Mouse (Mus musculus) erythroid progenitor cell, adult 5-6 weeks (primary cell): ENCODE data around the gene Msi1. TPM values are rescaled to one million over a fixed set of nuclear protein-coding genes. Genes with fewer than 3 reads are reported as not detected.

Source experiments
- ATAC-seq: replicated peaks from 2 replicates; pipeline ENCODE4 v1.8.0; 2016; ENCODE audit warnings: moderate number of reproducible peaks, mild to moderate bottlenecking, moderate TSS enrichment, inconsistent platforms; ENCODE audit not compliant: poor library complexity, low FRiP score, severe bottlenecking
- total RNA-seq, 2 experiments: library from RNA; stranded (forward) in 1 of 2; stranded (reverse) in 1 of 2; fragments of 150-400 nt in 1 of 2; fragments of 186-747, 209-891 nt in 1 of 2; gene quantifications; 2 replicates each; pipeline versions ENCODE4 v1.2.3 to v1.2.4; 2015 to 2017; ENCODE audit warnings: low replicate concordance in 2 of 2

Msi1 gene
- total RNA-seq, 2 experiments from 2014 or later = not detected

- no peak for ATAC-seq
These were observed 35.2 kb downstream of the Msi1 start for GRCm38 (mm10) chr5:115464408-115465115.

GRCm38 (mm10) chr5:115465642-115466420 lies 36.4 kb downstream of the Msi1 start, which contains the start of gene Pla2g1b:
Gene Pla2g1b, plus strand, starts transcription at chr5:115466262.
- no peak for ATAC-seq

- no peak for ATAC-seq
These were observed 40.4 kb downstream of the Msi1 start for GRCm38 (mm10) chr5:115469791-115470190.

- ATAC-seq = peak; percentile 70
These were observed 41.5 kb downstream of the Msi1 start for GRCm38 (mm10) chr5:115470766-115471531.

- no peak for ATAC-seq
These were observed 43.8 kb downstream of the Msi1 start for GRCm38 (mm10) chr5:115473191-115473590.

GRCm38 (mm10) chr5:115474174-115474828 lies 44.9 kb downstream of the Msi1 start:
- no peak for ATAC-seq

GRCm38 (mm10) chr5:115475337-115476106 lies 46.1 kb downstream of the Msi1 start:
- peak; percentile 55 for ATAC-seq

GRCm38 (mm10) chr5:115476107-115476727 lies 46.8 kb downstream of the Msi1 start:
- no peak for ATAC-seq

GRCm38 (mm10) chr5:115479561-115479960 lies 50.2 kb downstream of the Msi1 start:
- ATAC-seq = no peak

- no peak for ATAC-seq
These were observed 50.7 kb downstream of the Msi1 start for GRCm38 (mm10) chr5:115480101-115480500.

GRCm38 (mm10) chr5:115482390-115483265 lies 53.2 kb downstream of the Msi1 start:
- no peak for ATAC-seq

- no peak for ATAC-seq
These were observed 54.0 kb downstream of the Msi1 start for GRCm38 (mm10) chr5:115483385-115483784.

- ATAC-seq = peak; percentile 96
These were observed 54.8 kb downstream of the Msi1 start, which contains the start of gene Sirt4 for GRCm38 (mm10) chr5:115483947-115484920. Gene Sirt4, minus strand, starts transcription at chr5:115484725.

GRCm38 (mm10) chr5:115484996-115485395 lies 55.6 kb downstream of the Msi1 start:
- no peak for ATAC-seq

GRCm38 (mm10) chr5:115485489-115486205 lies 56.2 kb downstream of the Msi1 start:
- ATAC-seq = no peak

GRCm38 (mm10) chr5:115486726-115487125 lies 57.3 kb downstream of the Msi1 start:
- no peak for ATAC-seq
